Comparison of ENCODE assay signal across 8 mouse cellular contexts in genomic region chr11:115832523-115832922, GRCm38 (mm10). TPM values are rescaled to one million over a fixed set of nuclear protein-coding genes. Genes with fewer than 3 reads are reported as not detected.
A peak's percentile ranks its signal among the peaks of the same experiment; 100 is the strongest.
DNase-seq lines count a peak whose midpoint lies in the region; ATAC-seq and TF ChIP-seq lines count a peak whose summit lies in the region.

No protein-coding gene starts in this region.

- no peaks in the 10 kb centered on the region for H3K9me3 ChIP-seq in G1E (replicated peaks)
- no peaks in the 10 kb centered on the region for H3K9me3 ChIP-seq in intestine, embryonic 16.5 days (ENCODE audit: control insufficient read depth, low read length)
- H3K9me3 ChIP-seq in liver, embryonic 14.5 days (ENCODE audit: control insufficient read depth, low read length), result no peaks in the 10 kb centered on the region
- H3K9me3 ChIP-seq in forebrain, embryonic 16.5 days (ENCODE audit: control insufficient read depth, low read length), result no peaks in the 10 kb centered on the region

- no peak for TF ChIP-seq CTCF in G1E (IDR thresholded peaks at IDR 0.05; ENCODE audit: low read depth, low read length)
- TF ChIP-seq CTCF in liver, embryonic 14.5 days (IDR thresholded peaks at IDR 0.05; ENCODE audit: low read depth), result no peak

- intact Hi-C loops in left cerebral cortex, postnatal 25 days (cut with DNase I), result no loop called here

- peak overlapping the region; percentile 38 for H3K9ac ChIP-seq in intestine, embryonic 16.5 days (ENCODE audit: low read depth, low read length)
- H3K9ac ChIP-seq in liver, embryonic 14.5 days (replicated peaks), result no peak overlapping the region
- H3K9ac ChIP-seq in forebrain, embryonic 16.5 days (replicated peaks; ENCODE audit: low read depth, low read length), result no peak overlapping the region

- H3K27ac ChIP-seq in intestine, embryonic 16.5 days (ENCODE audit: low read length), result peak overlapping the region; percentile 47
- H3K27ac ChIP-seq in liver, embryonic 14.5 days, result peak overlapping the region; percentile 24
- H3K27ac ChIP-seq in forebrain, embryonic 16.5 days (ENCODE audit: low read length), result no peak overlapping the region

- DNase-seq in G1E (ENCODE audit: low spot score), result no peak
- peak; percentile 77 for DNase-seq in embryo, embryonic 9.5 days (ENCODE audit: extremely low spot score)
- DNase-seq in liver, embryonic 14.5 days (ENCODE audit: low read depth in 3 of 3, low spot score in 3 of 3), result no peak
- no peak for DNase-seq in right cerebral cortex, postnatal 14 days
- no peak for DNase-seq in thymus, adult 18-20 months
- DNase-seq in left cerebral cortex, postnatal 25 days (ENCODE audit: low spot score in 2 of 2), result no peak

- peak overlapping the region; percentile 52; the same call in 1 of the 2 replicates for H3K4me3 ChIP-seq in G1E (ENCODE audit: low read depth, low read length)
- H3K4me3 ChIP-seq in intestine, embryonic 16.5 days (ENCODE audit: low read length), result no peak overlapping the region
- H3K4me3 ChIP-seq in liver, embryonic 14.5 days (ENCODE audit: insufficient read depth in 1 of 2, low read depth in 2 of 2, low read length in 2 of 2), result no peak overlapping the region
- H3K4me3 ChIP-seq in forebrain, embryonic 16.5 days (replicated peaks; ENCODE audit: low read length), result no peak overlapping the region

- peaks cover 6% of the 10 kb centered on the region; the same call in 1 of the 2 replicates for H3K27me3 ChIP-seq in G1E (ENCODE audit: insufficient read depth, low read length)
- no peaks in the 10 kb centered on the region for H3K27me3 ChIP-seq in intestine, embryonic 16.5 days (replicated peaks; ENCODE audit: control insufficient read depth, insufficient read depth, low read length)
- H3K27me3 ChIP-seq in liver, embryonic 14.5 days (ENCODE audit: control insufficient read depth, insufficient read depth, low read length), result no peaks in the 10 kb centered on the region
- H3K27me3 ChIP-seq in forebrain, embryonic 16.5 days (replicated peaks; ENCODE audit: control insufficient read depth, insufficient read depth, low read length), result peaks cover 11% of the 10 kb centered on the region

- peaks cover 69% of the 10 kb centered on the region for H3K36me3 ChIP-seq in G1E (replicated peaks)
- H3K36me3 ChIP-seq in intestine, embryonic 16.5 days (ENCODE audit: control insufficient read depth, insufficient read depth, low read length), result no peaks in the 10 kb centered on the region
- H3K36me3 ChIP-seq in liver, embryonic 14.5 days (replicated peaks; ENCODE audit: control insufficient read depth, insufficient read depth, low read depth), result no peaks in the 10 kb centered on the region
- no peaks in the 10 kb centered on the region for H3K36me3 ChIP-seq in forebrain, embryonic 16.5 days (ENCODE audit: control insufficient read depth, insufficient read depth)

- ATAC-seq in G1E (ENCODE audit: extremely low read depth, insufficient number of reproducible peaks, low FRiP score, poor library complexity, severe bottlenecking), result no peak
- ATAC-seq in intestine, embryonic 16.5 days, result peak; percentile 43
- ATAC-seq in liver, embryonic 14.5 days (ENCODE audit: insufficient read depth), result peak; percentile 50; the same call in 1 of the 2 replicates
- no peak for ATAC-seq in forebrain, embryonic 16.5 days

- H3K4me1 ChIP-seq in G1E (ENCODE audit: insufficient read depth, low read depth, low read length), result peaks cover 72% of the 10 kb centered on the region
- H3K4me1 ChIP-seq in intestine, embryonic 16.5 days (ENCODE audit: control insufficient read depth, insufficient read depth, low read length), result peaks cover 89% of the 10 kb centered on the region
- peaks cover 24 to 45% of the 10 kb centered on the region in 2 experiments for H3K4me1 ChIP-seq in liver, embryonic 14.5 days (replicated peaks; ENCODE audit: control insufficient read depth in 2 of 2, insufficient read depth in 2 of 2, low read length in 1 of 2)
- H3K4me1 ChIP-seq in forebrain, embryonic 16.5 days (replicated peaks; ENCODE audit: control insufficient read depth, insufficient read depth, low read length), result no peaks in the 10 kb centered on the region

- 13% methylated on average over 8 of the region's 8 CpGs for WGBS in intestine, embryonic 16.5 days
- WGBS in liver, embryonic 14.5 days (ENCODE audit: insufficient replicate concordance), result 43% methylated on average over 8 of the region's 8 CpGs
- 20% methylated on average over 8 of the region's 8 CpGs for WGBS in forebrain, embryonic 16.5 days

- peak overlapping the region; percentile 30 for H3K4me2 ChIP-seq in intestine, embryonic 16.5 days (ENCODE audit: low read depth, low read length)
- H3K4me2 ChIP-seq in liver, embryonic 14.5 days (ENCODE audit: low read depth), result peak overlapping the region; percentile 38; the same call in 1 of the 2 replicates
- no peak overlapping the region for H3K4me2 ChIP-seq in forebrain, embryonic 16.5 days (ENCODE audit: low read length)

- no peak for TF ChIP-seq EP300 in liver, embryonic 14.5 days (IDR thresholded peaks at IDR 0.05; ENCODE audit: low read depth)

RNA-seq across cellular contexts. Expression of gene Llgl2, which starts 8.7 kb away (rescaled TPM):
- total RNA-seq in G1E (2014; fragmentation: Nextera tagmentation) (9.3 and 10.2 TPM in 2 replicates), G1E (2017) (8.0 and 10.5 TPM in 2 replicates)
- polyA plus RNA-seq in G1E (2012), result 18.1 and 22.5 TPM in 2 replicates
- polyA plus RNA-seq in intestine, embryonic 16.5 days (2015; fragmentation: Nextera tagmentation; extraction: Ambion mirVana), result 102 and 107 TPM in 2 replicates
- polyA plus RNA-seq in liver, embryonic 14.5 days (2012; rRNA removed), result 9.4 and 10.5 TPM in 2 replicates
- 7.5 and 9.3 TPM in 2 replicates for polyA plus RNA-seq in liver, embryonic 14.5 days (2014; fragmentation: Nextera tagmentation; extraction: Ambion mirVana)
- polyA plus RNA-seq in forebrain, embryonic 16.5 days (2015; fragmentation: Nextera tagmentation; extraction: Ambion mirVana), result 1.3 and 2.0 TPM in 2 replicates
- 1 to 10 TPM; 3.7 to 4.0 TPM for total RNA-seq in left cerebral cortex, postnatal 25 days (2021)

RNA-seq across cellular contexts. Expression of gene Tsen54, which starts 18.0 kb away (rescaled TPM):
- total RNA-seq in G1E (2014; fragmentation: Nextera tagmentation) (6.2 and 6.6 TPM in 2 replicates), G1E (2017) (16.8 and 18.7 TPM in 2 replicates)
- polyA plus RNA-seq in G1E (2012), result 33.0 and 37.5 TPM in 2 replicates
- 34.2 and 37.7 TPM in 2 replicates for polyA plus RNA-seq in intestine, embryonic 16.5 days (2015; fragmentation: Nextera tagmentation; extraction: Ambion mirVana)
- polyA plus RNA-seq in liver, embryonic 14.5 days (2012; rRNA removed), result 12.4 and 12.9 TPM in 2 replicates
- 9.7 and 12.4 TPM in 2 replicates for polyA plus RNA-seq in liver, embryonic 14.5 days (2014; fragmentation: Nextera tagmentation; extraction: Ambion mirVana)
- 25.8 and 28.3 TPM in 2 replicates for polyA plus RNA-seq in forebrain, embryonic 16.5 days (2015; fragmentation: Nextera tagmentation; extraction: Ambion mirVana)
- 10 to 100 TPM; 12.5 to 12.7 TPM for total RNA-seq in left cerebral cortex, postnatal 25 days (2021)

RNA-seq across cellular contexts. Expression of gene Caskin2, which starts 19.1 kb away (rescaled TPM):
- total RNA-seq in G1E (2014; fragmentation: Nextera tagmentation) (not detected in 2 replicates), G1E (2017) (0.17 and 0.33 TPM in 2 replicates)
- polyA plus RNA-seq in G1E (2012), result 0.02 and 0.04 TPM in 2 replicates
- polyA plus RNA-seq in intestine, embryonic 16.5 days (2015; fragmentation: Nextera tagmentation; extraction: Ambion mirVana), result 11.2 and 11.7 TPM in 2 replicates
- 7.1 and 7.8 TPM in 2 replicates for polyA plus RNA-seq in liver, embryonic 14.5 days (2012; rRNA removed)
- 4.9 and 6.1 TPM in 2 replicates for polyA plus RNA-seq in liver, embryonic 14.5 days (2014; fragmentation: Nextera tagmentation; extraction: Ambion mirVana)
- polyA plus RNA-seq in forebrain, embryonic 16.5 days (2015; fragmentation: Nextera tagmentation; extraction: Ambion mirVana), result 9.1 and 11.2 TPM in 2 replicates
- total RNA-seq in left cerebral cortex, postnatal 25 days (2021), result 10 to 100 TPM; 18.8 to 20.7 TPM

RNA-seq across cellular contexts. Expression of gene Myo15b, which starts 25.7 kb away (rescaled TPM):
- total RNA-seq in G1E (2014; fragmentation: Nextera tagmentation) (1.1 TPM in 1 of 2 replicates, not detected in the other), G1E (2017) (0.16 and 0.17 TPM in 2 replicates)
- polyA plus RNA-seq in G1E (2012), result 0.33 and 0.35 TPM in 2 replicates
- polyA plus RNA-seq in intestine, embryonic 16.5 days (2015; fragmentation: Nextera tagmentation; extraction: Ambion mirVana), result 168 and 230 TPM in 2 replicates
- 0.36 and 0.42 TPM in 2 replicates for polyA plus RNA-seq in liver, embryonic 14.5 days (2012; rRNA removed)
- polyA plus RNA-seq in liver, embryonic 14.5 days (2014; fragmentation: Nextera tagmentation; extraction: Ambion mirVana), result 0.09 and 0.29 TPM in 2 replicates
- polyA plus RNA-seq in forebrain, embryonic 16.5 days (2015; fragmentation: Nextera tagmentation; extraction: Ambion mirVana), result 0.18 TPM in 1 of 2 replicates, not detected in the other
- total RNA-seq in left cerebral cortex, postnatal 25 days (2021), result under 1 TPM; 0.11 to 0.23 TPM

Comparison
In these comparisons a context has a peak if more than half of its experiments do, and no peak if none do; other contexts are left out.
1. ATAC-seq: peak in intestine, embryonic 16.5 days (single experiment) and liver, embryonic 14.5 days (single experiment); none in G1E (single experiment) and forebrain, embryonic 16.5 days (single experiment).